Mouse (Mus musculus): ENCODE results near the gene Lmod2.

The Lmod2 gene

DNA sequence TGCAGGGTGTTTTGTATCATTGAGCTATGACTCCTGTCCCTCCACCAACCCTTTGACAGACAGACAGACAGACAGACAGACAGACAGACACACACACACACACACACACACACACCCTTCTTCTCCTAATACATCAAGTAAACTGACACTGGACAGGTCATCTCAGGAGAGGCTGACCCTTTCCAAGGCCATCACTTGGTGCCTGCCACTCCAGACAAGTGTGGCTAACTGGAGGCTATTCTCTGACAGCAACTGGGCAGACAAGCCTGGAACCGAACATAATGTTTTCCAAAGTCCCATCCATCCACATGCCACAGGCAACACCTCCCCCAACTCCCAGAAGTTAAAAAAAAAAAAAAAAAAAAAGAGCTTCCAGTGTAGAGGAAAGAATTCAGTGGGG is 4.1 kb downstream of the Lmod2 start:
- no peak for DNase-seq (ENCODE audit: low spot score in 2 of 2)

GRCm38 (mm10) chr6:24602351-24602750 is 4.8 kb downstream of the Lmod2 start:
- no peak for DNase-seq (ENCODE audit: low spot score in 2 of 2)

DNA sequence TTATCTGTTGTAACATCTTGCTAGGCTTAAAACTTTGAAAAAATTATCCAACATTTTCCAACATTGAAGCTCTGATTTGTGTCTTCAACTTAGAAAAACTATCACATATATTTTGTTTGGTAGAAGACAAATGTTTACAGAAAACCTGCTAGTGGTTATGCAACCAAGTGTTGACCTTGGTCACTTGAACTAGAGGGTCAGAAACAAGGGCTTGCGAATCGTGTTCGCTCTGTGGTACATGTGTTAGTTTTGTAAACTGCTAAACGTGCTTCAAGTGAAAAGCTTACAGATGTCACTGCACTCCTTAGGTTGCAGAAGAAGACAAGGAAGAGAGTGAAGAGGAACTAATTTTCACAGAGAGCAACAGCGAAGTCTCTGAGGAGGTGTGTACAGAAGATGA is 5.4 kb downstream of the Lmod2 start:
- DNase-seq (ENCODE audit: low spot score in 2 of 2), result no peak

GRCm38 (mm10) chr6:24604289-24604688 is 6.7 kb downstream of the Lmod2 start:
- DNase-seq (ENCODE audit: low spot score in 2 of 2), result no peak

DNA sequence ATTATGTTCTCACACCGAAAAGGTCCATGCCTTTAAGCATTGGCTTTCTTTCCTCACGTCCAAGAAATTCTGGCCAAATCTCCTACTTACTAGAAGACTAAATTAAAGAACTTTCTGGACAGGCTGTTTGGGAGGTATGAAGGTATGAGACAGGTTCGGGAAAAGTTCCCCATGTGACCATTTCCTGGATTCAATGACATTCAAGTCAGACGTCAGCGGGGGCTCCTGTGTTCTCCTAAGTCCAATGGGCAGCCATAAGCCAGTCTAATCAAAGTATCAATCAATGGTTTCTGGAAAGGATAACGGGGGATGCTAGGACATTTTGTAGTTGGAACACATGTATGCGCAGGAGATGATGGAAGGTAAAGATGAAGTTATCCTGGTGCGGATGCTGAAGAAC is 8.1 kb downstream of the Lmod2 start:
- no peak for DNase-seq (ENCODE audit: low spot score in 2 of 2)

GRCm38 (mm10) chr6:24606512-24606911 is 8.9 kb downstream of the Lmod2 start:
- no peak for DNase-seq (ENCODE audit: low spot score in 2 of 2)

GRCm38 (mm10) chr6:24607531-24607930 is 10.0 kb downstream of the Lmod2 start:
- DNase-seq (ENCODE audit: low spot score in 2 of 2), result no peak

DNA sequence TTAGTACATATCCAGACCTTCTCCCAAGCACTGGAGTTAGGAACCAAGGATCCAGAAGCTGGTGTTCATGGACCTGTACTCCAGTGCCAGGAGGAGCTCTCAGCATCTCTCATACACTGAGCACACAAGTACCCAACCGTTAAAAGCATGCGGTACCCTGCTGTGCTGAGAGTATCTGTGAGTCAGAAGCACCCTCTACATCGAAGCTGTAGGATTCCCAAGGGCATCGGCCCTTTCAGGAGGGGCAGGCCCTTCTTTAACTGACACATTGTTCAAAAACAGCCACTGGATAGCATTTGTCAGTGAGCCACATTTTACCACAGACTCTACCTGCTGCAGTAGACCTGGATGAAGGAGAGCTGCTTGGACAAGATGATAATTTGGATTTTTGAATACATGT is 10.6 kb downstream of the Lmod2 start:
- no peak for DNase-seq (ENCODE audit: low spot score in 2 of 2)

DNA sequence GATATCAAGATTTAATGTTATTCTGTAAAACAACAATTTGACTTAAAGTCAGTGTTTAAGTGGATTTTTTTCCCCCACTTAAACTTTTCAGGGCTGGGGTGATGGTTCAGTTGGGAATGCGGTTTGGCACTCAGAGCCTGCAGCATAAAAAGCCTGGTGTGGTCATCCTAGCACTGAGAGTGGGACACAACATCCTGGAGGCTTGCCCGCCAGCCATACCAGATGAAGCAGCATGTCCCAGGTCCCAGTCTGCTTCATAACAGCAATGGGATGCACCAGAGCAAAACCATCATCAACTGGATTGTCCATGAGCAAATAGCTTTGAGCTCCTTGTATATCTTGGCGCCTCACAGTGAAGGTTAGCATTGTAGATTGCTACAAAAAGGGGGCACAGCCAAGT is 11.1 kb downstream of the Lmod2 start:
- no peak for DNase-seq (ENCODE audit: low spot score in 2 of 2)

DNA sequence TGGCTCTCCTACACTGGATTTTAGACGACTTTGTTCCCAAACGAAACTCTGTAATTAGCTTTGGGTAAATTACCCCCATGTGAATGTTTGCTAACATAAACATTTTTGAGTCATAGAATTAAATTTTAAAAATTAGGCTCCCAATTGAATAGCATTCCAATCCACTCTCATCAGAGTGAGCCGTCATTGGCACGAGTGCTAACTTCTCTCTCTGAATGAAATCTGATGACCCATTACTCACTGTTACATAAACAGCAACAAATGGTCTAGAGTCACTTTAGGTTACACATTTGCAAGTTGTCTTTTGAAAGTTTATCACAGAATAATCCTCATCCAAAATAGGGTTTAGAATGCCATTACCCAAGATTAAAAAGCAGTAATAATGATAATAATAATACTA is 12.0 kb downstream of the Lmod2 start:
- no peak for DNase-seq (ENCODE audit: low spot score in 2 of 2)

GRCm38 (mm10) chr6:24610358-24610757 is 12.8 kb downstream of the Lmod2 start:
- no peak for DNase-seq (ENCODE audit: low spot score in 2 of 2)

GRCm38 (mm10) chr6:24612074-24612755 is 14.7 kb downstream of the Lmod2 start:
- DNase-seq (ENCODE audit: low spot score in 2 of 2), result no peak

DNA sequence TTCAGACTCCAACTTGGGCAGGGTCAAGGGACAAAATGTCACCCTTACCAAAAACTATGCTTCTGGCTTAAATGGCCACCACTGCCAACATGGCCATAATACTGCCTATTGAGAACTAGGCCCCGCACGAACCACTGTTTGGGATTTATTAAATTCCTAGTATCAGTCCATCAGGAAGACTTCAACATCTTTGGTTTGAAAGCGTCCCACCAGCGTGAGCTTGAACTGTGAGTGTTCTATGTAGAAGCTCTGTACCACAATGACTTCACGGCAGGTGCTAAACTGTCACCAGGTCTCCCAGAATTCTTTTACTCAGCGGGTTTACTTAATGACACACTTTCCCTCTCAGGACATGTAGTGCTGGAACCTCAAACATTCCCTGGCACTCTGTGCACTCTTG is 15.8 kb downstream of the Lmod2 start:
- no peak for DNase-seq (ENCODE audit: low spot score in 2 of 2)

DNA sequence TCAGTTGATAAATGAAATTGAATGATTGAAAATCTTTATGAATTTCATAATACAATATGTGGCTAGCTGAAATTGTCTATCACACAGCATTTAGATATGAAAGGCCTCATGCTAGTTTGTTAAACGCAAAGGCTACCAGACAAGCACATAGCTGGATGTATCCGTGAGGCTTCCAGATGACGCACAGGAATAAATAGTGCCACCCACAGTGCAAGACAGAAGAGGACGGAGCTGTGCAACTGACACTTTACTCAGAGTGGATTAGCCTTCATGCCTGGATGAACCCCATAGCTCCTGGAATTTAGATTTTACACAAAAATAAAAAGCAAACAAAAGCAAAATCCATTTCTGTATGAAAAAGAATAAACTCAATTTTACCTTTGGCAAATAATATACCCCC is 16.4 kb downstream of the Lmod2 start:
- peak; percentile 41 to 63 for DNase-seq (ENCODE audit: low spot score in 2 of 2)

GRCm38 (mm10) chr6:24616746-24617145 is 19.2 kb downstream of the Lmod2 start:
- no peak for DNase-seq (ENCODE audit: low spot score in 2 of 2)

DNA sequence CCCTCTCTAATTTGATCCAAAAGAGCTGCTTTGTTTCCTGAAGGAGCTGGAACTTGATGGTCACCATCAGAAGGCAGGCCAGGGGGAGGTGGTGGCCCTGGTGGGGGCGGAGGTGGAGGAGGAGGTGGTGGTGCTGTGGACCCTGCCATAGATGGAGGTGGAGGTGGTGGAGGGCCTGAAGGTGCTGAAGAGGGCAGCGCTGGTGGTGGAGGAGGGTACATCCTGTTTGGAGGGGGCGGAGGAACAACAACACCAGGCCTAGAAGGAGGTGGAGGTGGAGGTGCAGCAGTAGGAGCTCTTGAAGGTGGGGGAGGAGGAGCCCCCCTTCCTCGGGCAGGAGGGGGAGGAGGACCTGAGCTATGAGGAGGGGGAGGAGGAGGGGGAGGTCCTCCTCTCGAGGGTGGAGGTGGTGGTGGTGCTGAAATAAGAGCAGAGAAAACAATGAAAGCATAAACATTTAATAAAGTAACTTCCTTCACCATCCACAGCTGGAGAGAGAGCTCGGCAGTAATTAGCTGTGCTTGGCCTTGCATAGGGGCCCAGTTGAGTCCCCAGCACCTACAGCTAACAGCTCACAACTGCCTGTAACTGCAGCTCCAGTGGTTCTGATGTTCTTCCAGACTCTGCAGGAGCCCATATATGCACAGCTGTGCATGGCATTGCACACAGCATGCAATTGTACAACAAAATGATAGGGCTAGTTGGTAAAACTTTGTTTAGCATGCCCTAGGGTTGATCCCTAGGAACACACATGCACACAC is 21.9 kb downstream of the Lmod2 start:
- DNase-seq (ENCODE audit: low spot score in 2 of 2), result no peak

DNA sequence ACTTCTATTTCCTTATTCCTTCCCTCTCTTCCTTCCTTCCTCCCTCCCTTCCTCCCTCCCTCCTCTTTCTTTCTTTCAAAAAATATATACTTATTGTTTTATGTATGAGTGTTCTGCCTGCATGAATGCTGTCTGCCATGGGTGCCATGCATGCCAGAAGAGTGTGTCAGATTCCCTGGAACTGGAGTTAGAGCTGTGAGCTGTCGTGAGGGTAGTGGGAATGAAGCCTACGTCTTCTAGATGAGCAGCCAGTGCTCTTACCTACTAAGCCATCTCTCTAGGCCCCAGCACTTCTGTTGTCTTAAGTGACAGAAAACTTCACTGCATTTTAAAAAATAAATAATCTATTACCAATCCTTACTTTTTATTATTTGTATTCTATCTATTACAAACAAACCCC is 23.4 kb downstream of the Lmod2 start:
- DNase-seq (ENCODE audit: low spot score in 2 of 2), result no peak

GRCm38 (mm10) chr6:24622098-24622497 is 24.5 kb downstream of the Lmod2 start:
- no peak for DNase-seq (ENCODE audit: low spot score in 2 of 2)

DNA sequence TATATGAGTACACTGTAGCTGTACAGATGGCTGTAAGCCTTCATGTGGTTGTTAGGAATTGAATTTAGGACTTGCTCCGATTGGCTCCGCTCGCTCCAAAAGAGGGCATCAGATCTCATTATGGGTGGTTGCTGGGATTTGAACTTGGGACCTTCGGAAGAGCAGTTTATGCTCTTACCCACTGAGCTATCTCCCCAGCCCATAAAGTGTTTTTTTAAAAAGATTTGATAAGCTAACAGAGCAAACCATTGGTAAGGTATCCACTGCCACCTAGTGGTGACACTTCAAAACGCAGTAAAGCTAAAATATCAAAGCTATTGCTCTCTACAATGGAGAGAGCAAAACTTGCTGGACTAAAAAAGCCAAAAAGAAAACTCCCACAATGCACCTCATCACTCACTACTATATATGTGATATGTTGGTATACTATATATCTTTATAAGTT is 30.0 kb downstream of the Lmod2 start:
- peak; percentile 55 to 72 for DNase-seq (ENCODE audit: low spot score in 2 of 2)

GRCm38 (mm10) chr6:24628499-24628898 is 30.9 kb downstream of the Lmod2 start:
- no peak for DNase-seq (ENCODE audit: low spot score in 2 of 2)

GRCm38 (mm10) chr6:24632061-24632460 is 34.5 kb downstream of the Lmod2 start:
- no peak for DNase-seq (ENCODE audit: low spot score in 2 of 2)

- no peak for DNase-seq (ENCODE audit: low spot score in 2 of 2)
Observed at GRCm38 (mm10) chr6:24634065-24634464, 36.5 kb downstream of the Lmod2 start.

- no peak for DNase-seq (ENCODE audit: low spot score in 2 of 2)
Observed at GRCm38 (mm10) chr6:24635814-24636213, 38.3 kb downstream of the Lmod2 start.

All from right cerebral cortex, adult 2 months (tissue).